Mouse (Mus musculus) layer of hippocampus, postnatal 36 days (tissue): ENCODE measurements around the gene Wwc1. TPM values are rescaled to one million over a fixed set of nuclear protein-coding genes. Genes with fewer than 3 reads are reported as not detected.

Experiments
- DNase-seq, 2 experiments: peaks; one replicate each; pipeline ENCODE4 v3.0.0; 2022
- total RNA-seq, 2 experiments: library from RNA; stranded (reverse); gene quantifications; 2 replicates each; pipeline ENCODE4 v1.2.3; 2021

Wwc1 gene
- total RNA-seq, result 100 to 1,000 TPM; 103 to 104 TPM

GRCm38 (mm10) chr11:35980411-35980917, at the start of gene Wwc1:
TSS of gene Wwc1 (minus strand) at chr11:35980527.
- DNase-seq, result peak; percentile 73 to 74

- no peak for DNase-seq
Measured at GRCm38 (mm10) chr11:36020009-36020408, 39.7 kb upstream of the Wwc1 start.

GRCm38 (mm10) chr11:36013179-36013578, 32.9 kb upstream of the Wwc1 start:
- no peak for DNase-seq

GRCm38 (mm10) chr11:36009281-36010208, 29.2 kb upstream of the Wwc1 start:
- DNase-seq, result no peak

GRCm38 (mm10) chr11:36002900-36003299, 22.6 kb upstream of the Wwc1 start:
- no peak for DNase-seq

GRCm38 (mm10) chr11:36001282-36001970, 21.1 kb upstream of the Wwc1 start:
- peak; percentile 92 to 93 for DNase-seq

- DNase-seq, result no peak
Measured at GRCm38 (mm10) chr11:36000585-36001281, 20.4 kb upstream of the Wwc1 start.

GRCm38 (mm10) chr11:36000038-36000437, 19.7 kb upstream of the Wwc1 start:
- no peak for DNase-seq

GRCm38 (mm10) chr11:35998048-35998447, 17.7 kb upstream of the Wwc1 start:
- no peak for DNase-seq

GRCm38 (mm10) chr11:35995310-35995709, 15.0 kb upstream of the Wwc1 start:
- no peak for DNase-seq

GRCm38 (mm10) chr11:35991846-35992245, 11.5 kb upstream of the Wwc1 start:
- DNase-seq, result peak; percentile 45 to 62

GRCm38 (mm10) chr11:35989967-35990366, 9.6 kb upstream of the Wwc1 start:
- DNase-seq, result no peak

GRCm38 (mm10) chr11:35985841-35986393, 5.6 kb upstream of the Wwc1 start:
- DNase-seq, result peak; percentile 78 to 84

GRCm38 (mm10) chr11:35982734-35983133, 2.4 kb upstream of the Wwc1 start:
- no peak for DNase-seq

- DNase-seq, result peak in 1 of 2 experiments; percentile 49
Measured at GRCm38 (mm10) chr11:35979733-35980410, 455 bp downstream of the Wwc1 start.

- DNase-seq, result no peak
Measured at GRCm38 (mm10) chr11:35979266-35979732, 1.0 kb downstream of the Wwc1 start.

GRCm38 (mm10) chr11:35977796-35978195, 2.5 kb downstream of the Wwc1 start:
- DNase-seq, result no peak

GRCm38 (mm10) chr11:35977096-35977495, 3.2 kb downstream of the Wwc1 start:
- no peak for DNase-seq

- peak; percentile 29 to 43 for DNase-seq
Measured at GRCm38 (mm10) chr11:35976482-35976881, 3.8 kb downstream of the Wwc1 start.

- DNase-seq, result no peak
Measured at GRCm38 (mm10) chr11:35974632-35975450, 5.5 kb downstream of the Wwc1 start.

GRCm38 (mm10) chr11:35973135-35973534, 7.2 kb downstream of the Wwc1 start:
- no peak for DNase-seq
